Mouse (Mus musculus) spleen, adult 2 months (tissue): ENCODE results near the gene Ttll13.

Experiments
- CTCF ChIP-seq: fragments of 200-500 bp; IDR thresholded peaks from 2 replicates; pipeline ENCODE4 v1.5.1; 2011; ENCODE audit warnings: mild to moderate bottlenecking, inconsistent platforms; ENCODE audit not compliant: insufficient read depth, insufficient read length, insufficient replicate concordance; ENCODE audit errors: extremely low read depth
- POLR2A ChIP-seq: fragments of 200-500 bp; IDR thresholded peaks from 2 replicates; pipeline ENCODE4 v1.6.1; 2011; ENCODE audit warnings: low read depth, low read length, inconsistent platforms

DNA sequence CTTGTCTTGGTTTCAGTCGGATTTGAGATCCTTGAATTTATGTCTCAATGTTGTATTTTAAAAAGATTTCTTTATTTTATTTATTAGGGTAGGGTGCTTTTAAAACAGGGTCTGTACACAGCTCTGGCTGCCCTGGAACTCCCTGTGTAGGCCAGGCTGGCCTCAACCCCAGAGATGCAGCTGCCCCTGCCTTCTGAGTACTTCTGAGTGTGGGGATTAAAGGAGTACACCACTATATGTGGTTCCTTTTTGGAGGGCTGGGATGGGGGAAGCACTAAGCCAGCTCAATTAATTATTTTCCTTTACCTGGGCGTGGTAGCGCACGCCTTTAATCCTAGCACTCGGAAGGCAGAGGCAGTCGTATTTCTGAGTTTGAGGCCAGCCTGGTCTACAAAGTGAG is 50.3 kb downstream of the Ttll13 start:
- TF ChIP-seq CTCF (no peak), POLR2A (no peak)
